Mouse (Mus musculus) lung, embryonic 14.5 days (tissue): Measurements from ENCODE around the gene Meiob. TPM values are rescaled to one million over a fixed set of nuclear protein-coding genes. Genes with fewer than 3 reads are reported as not detected.

ENCODE experiments used
- ATAC-seq: fragments of 200-750 bp; cut with Nextera tagmentation; 2 replicates; pipeline ENCODE4 v1.8.0; 2017; ENCODE audit warnings: mild to moderate bottlenecking, moderate TSS enrichment, moderate library complexity; ENCODE audit not compliant: insufficient read depth
- DNase-seq: peaks from one replicate; pipeline ENCODE4 v3.0.0-alpha.2; 2015
- H3K27ac ChIP-seq: fragments of 300-500 bp; sonication (generic); 2 replicates; pipeline ENCODE4 v1.5.1; 2014; ENCODE audit warnings: low read depth, mild to moderate bottlenecking, moderate library complexity
- H3K27me3 ChIP-seq: fragments of 300-500 bp; sonication (generic); 2 replicates; pipeline ENCODE4 v1.6.1; 2014; ENCODE audit warnings: low read length, control low read depth; ENCODE audit not compliant: insufficient read depth
- H3K36me3 ChIP-seq: fragments of 300-500 bp; sonication (generic); 2 replicates; pipeline ENCODE4 v1.6.1; 2014; ENCODE audit warnings: control low read depth; ENCODE audit not compliant: insufficient read depth
- H3K4me1 ChIP-seq: fragments of 300-500 bp; sonication (generic); 2 replicates; pipeline ENCODE4 v1.6.1; 2014; ENCODE audit warnings: antibody characterized with exemption, control low read depth; ENCODE audit not compliant: insufficient read depth
- H3K4me2 ChIP-seq: fragments of 300-500 bp; sonication (generic); 2 replicates; pipeline ENCODE4 v1.6.1; 2014; ENCODE audit warnings: mild to moderate bottlenecking
- H3K4me3 ChIP-seq: fragments of 300-500 bp; sonication (generic); 2 replicates; pipeline ENCODE4 v1.5.1; 2014; ENCODE audit warnings: low read depth, low read length
- H3K9ac ChIP-seq: fragments of 300-500 bp; sonication (generic); 2 replicates; pipeline ENCODE4 v1.6.1; 2014
- H3K9me3 ChIP-seq: fragments of 300-500 bp; sonication (generic); 2 replicates; pipeline ENCODE4 v1.6.1; 2016; ENCODE audit warnings: low read depth, low read length, control low read depth
- CTCF ChIP-seq: IDR thresholded peaks from 2 replicates; pipeline ENCODE4 v1.5.1; 2016; ENCODE audit warnings: antibody characterized with exemption, low read depth
- WGBS: fragments of 180-500 bp; shearing (Covaris S2); extraction: QIAGEN DNeasy Blood & Tissue Kit; methylation state at CpG from one replicate; pipeline ENCODE4 v1.1.7; 2014; 5-methylcytosine and 5-hydroxymethylcytosine counted together
- polyA plus RNA-seq: library from polyadenylated mRNA; unstranded; fragments of >200 nt; fragmentation: Nextera tagmentation; extraction: Ambion mirVana; gene quantifications from 2 replicates; pipeline ENCODE4 v1.2.1, GENCODE M21; 2014

The Meiob gene
- polyA plus RNA-seq, 1 experiment from 2014 or later, result not detected

DNA sequence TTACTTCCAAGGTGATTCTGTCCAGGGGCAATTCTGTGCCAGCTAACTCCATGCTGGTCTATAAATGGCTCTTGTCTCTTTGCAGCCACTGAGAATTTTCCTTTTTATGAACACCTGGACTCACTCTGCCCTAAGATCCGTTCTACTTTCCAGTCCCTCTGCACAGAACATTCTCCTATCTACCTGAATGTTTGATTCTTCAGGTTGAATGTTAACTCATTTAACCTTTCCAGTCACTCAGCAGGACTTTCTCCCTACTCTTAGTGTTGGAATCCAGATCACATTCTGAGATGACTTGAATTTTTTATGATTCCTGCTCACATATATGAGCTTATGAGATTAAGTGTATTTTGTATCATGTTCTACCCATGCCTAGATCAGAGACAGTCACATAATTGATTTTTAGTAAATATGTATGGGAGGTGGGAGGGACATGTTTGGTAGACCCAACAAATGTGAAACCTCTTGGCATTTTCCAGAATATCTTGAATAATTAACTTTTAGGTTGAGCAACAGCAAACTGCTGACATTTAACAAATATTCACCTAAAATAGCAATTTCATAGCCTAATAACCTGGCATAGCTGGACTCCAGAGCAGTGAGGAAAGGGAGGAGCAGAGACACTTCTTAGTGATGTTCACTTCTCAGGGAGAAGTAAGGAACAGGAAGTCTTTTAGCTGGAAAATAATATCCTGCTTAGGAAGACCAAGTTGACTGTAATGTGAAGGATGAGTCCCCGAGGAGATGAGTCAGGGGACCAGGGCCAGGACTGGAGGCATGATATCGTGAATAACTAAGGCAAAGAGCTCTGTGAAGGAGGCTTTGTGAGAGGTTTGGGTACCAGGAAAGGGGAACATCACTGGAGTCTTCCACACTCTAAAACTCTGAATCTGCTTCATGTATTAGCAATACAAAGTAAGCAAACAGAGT, 17.5 kb downstream of the Meiob start:
- Histone ChIP-seq H3K4me1 (no peaks in the 10 kb centered on the region), H3K27ac (no peak overlapping the region), H3K27me3 (no peaks in the 10 kb centered on the region), H3K36me3 (no peaks in the 10 kb centered on the region), H3K4me3 (no peak overlapping the region), H3K9ac (no peak overlapping the region), H3K9me3 (no peaks in the 10 kb centered on the region), H3K4me2 (no peak overlapping the region)
- ATAC-seq, result no peak
- TF ChIP-seq CTCF, result no peak
- no peak for DNase-seq
- 43% methylated on average over 3 of the region's 3 CpGs for WGBS

GRCm38 (mm10) chr17:24839842-24840241, 35.8 kb downstream of the Meiob start, which contains the start of gene Hagh:
Hagh (plus strand) TSS chr17:24840143.
- H3K9ac ChIP-seq, result no peak within 1 kb of the TSS
- WGBS, result 59% methylated on average over 8 of the region's 8 CpGs
- H3K36me3 ChIP-seq, result no peaks in the 10 kb centered on the region
- DNase-seq (no peak), ATAC-seq (no peak)
- H3K9me3 ChIP-seq, result no peaks in the 10 kb centered on the region
- H3K4me3 ChIP-seq, result no peak within 1 kb of the TSS
- no peaks in the 10 kb centered on the region for H3K27me3 ChIP-seq
- H3K27ac ChIP-seq, result no peak within 1 kb of the TSS
- no peak for TF ChIP-seq CTCF
- H3K4me1 ChIP-seq, result no peaks in the 10 kb centered on the region
- no peak within 1 kb of the TSS for H3K4me2 ChIP-seq

GRCm38 (mm10) chr17:24840341-24840740, 36.3 kb downstream of the Meiob start:
- 53% methylated on average over 5 of the region's 5 CpGs for WGBS
- no peak overlapping the region for H3K4me3 ChIP-seq
- no peak for ATAC-seq
- no peak overlapping the region for H3K4me2 ChIP-seq
- no peaks in the 10 kb centered on the region for H3K36me3 ChIP-seq
- H3K4me1 ChIP-seq, result no peaks in the 10 kb centered on the region
- H3K27me3 ChIP-seq, result no peaks in the 10 kb centered on the region
- TF ChIP-seq CTCF, result no peak
- H3K9ac ChIP-seq, result no peak overlapping the region
- H3K27ac ChIP-seq, result no peak overlapping the region
- H3K9me3 ChIP-seq, result no peaks in the 10 kb centered on the region
- no peak for DNase-seq

DNA sequence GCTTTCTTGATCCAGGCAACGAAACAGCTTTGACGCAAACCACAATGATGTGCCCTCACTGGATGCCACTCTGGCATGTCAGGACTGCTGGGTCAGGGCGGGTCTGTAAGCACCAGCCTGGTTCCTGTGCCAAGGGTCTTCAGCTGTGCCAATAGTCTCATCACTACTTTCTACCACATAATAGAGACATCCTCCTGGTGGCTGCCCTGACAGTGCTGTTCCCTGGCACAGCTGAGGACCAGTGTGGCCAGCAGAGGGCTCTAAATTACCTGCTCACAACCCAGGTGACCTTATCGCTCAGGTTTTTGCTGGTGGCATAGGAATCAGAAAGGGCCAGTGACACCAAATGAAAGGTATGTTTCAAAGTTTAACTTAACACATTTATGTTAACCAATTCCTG, 37.0 kb downstream of the Meiob start:
- Histone ChIP-seq H3K9me3 (no peaks in the 10 kb centered on the region), H3K9ac (no peak overlapping the region; the same call in 1 of the 2 replicates), H3K4me2 (no peak overlapping the region), H3K36me3 (no peaks in the 10 kb centered on the region), H3K4me1 (no peaks in the 10 kb centered on the region), H3K27ac (no peak overlapping the region), H3K27me3 (no peaks in the 10 kb centered on the region), H3K4me3 (no peak overlapping the region)
- peak; percentile 56 for TF ChIP-seq CTCF
- 49% methylated on average over 4 of the region's 4 CpGs for WGBS
- peak; percentile 30 for DNase-seq
- ATAC-seq, result no peak

DNA sequence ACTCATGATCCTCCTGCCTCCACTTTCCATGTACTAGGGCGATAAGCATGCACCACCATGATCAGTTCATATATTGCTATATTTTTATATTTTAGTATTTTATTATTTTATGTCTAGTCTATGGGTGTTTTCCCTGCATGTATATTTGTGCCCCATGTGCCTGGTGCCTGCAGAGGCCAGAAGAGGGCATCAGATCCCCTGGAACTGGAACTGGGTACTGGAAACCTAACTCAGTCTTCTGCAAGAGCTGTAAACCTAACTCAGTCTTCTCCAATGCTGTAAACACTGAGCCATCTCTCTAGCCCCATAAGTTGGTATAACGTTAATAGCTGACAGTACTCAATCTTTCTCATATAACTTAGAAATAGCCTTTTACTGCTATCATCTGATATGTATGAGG, 38.5 kb downstream of the Meiob start:
- WGBS, result 56% methylated on average over 2 of the region's 2 CpGs
- no peaks in the 10 kb centered on the region for H3K4me1 ChIP-seq
- 0 out of 2 replicates have a peak, but pooled peaks have one; percentile 10 for TF ChIP-seq CTCF
- no peaks in the 10 kb centered on the region for H3K9me3 ChIP-seq
- DNase-seq (no peak), ATAC-seq (no peak)
- no peak overlapping the region for H3K9ac ChIP-seq
- H3K4me3 ChIP-seq, result no peak overlapping the region
- H3K36me3 ChIP-seq, result no peaks in the 10 kb centered on the region
- no peaks in the 10 kb centered on the region for H3K27me3 ChIP-seq
- no peak overlapping the region for H3K27ac ChIP-seq
- no peak overlapping the region for H3K4me2 ChIP-seq

DNA sequence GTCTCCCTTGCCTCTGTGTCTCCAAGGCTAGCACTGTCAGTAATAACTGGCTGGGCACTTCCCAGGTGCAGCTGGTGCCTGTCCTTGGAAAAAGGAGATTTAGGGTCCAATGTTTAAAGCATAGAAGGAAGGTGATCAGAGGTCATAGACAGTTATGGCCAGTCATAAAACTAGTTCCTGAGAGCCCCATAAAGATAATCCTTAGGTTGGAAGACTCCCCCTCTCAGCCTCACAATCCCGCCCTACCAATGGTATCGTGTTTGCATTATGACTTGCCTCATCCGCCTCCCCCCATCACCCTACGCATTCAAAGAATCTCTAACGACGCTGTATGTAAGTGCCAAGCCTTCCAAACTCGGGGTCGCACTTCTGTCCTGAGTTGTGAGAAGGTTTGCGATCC, 40.4 kb downstream of the Meiob start:
- Histone ChIP-seq H3K4me2 (no peak overlapping the region), H3K4me3 (no peak overlapping the region), H3K36me3 (no peaks in the 10 kb centered on the region), H3K4me1 (0 out of 2 replicates have a peak, but pooled peaks cover 7% of the 10 kb centered on the region), H3K9me3 (no peaks in the 10 kb centered on the region), H3K9ac (no peak overlapping the region), H3K27me3 (no peaks in the 10 kb centered on the region), H3K27ac (no peak overlapping the region)
- no peak for TF ChIP-seq CTCF
- ATAC-seq (no peak), DNase-seq (no peak)
- 47% methylated on average over 9 of the region's 9 CpGs for WGBS

- DNase-seq (no peak), ATAC-seq (no peak)
- H3K9ac ChIP-seq, result no peak overlapping the region
- WGBS, result 93% methylated on average over 1 of the region's 1 CpGs
- H3K9me3 ChIP-seq, result no peaks in the 10 kb centered on the region
- H3K36me3 ChIP-seq, result no peaks in the 10 kb centered on the region
- no peak overlapping the region for H3K4me3 ChIP-seq
- H3K4me2 ChIP-seq, result peak overlapping the region; percentile 13; the same call in 1 of the 2 replicates
- H3K27ac ChIP-seq, result no peak overlapping the region
- H3K27me3 ChIP-seq, result 0 out of 2 replicates have a peak, but pooled peaks cover 6% of the 10 kb centered on the region
- TF ChIP-seq CTCF, result no peak
- H3K4me1 ChIP-seq, result 0 out of 2 replicates have a peak, but pooled peaks cover 7% of the 10 kb centered on the region
Observed at GRCm38 (mm10) chr17:24847386-24847785, 43.3 kb downstream of the Meiob start.
